Comparison of ENCODE assay signal across 8 mouse cellular contexts in genomic region chr14:61046091-61046681, GRCm38 (mm10). TPM values are rescaled to one million over a fixed set of nuclear protein-coding genes. Genes with fewer than 3 reads are reported as not detected.
DNase-seq lines count a peak whose midpoint lies in the region.

Tnfrsf19 (minus strand) TSS chr14:61046490.

- peak within 1 kb of the TSS; percentile 63 for H3K4me3 ChIP-seq in hindbrain, embryonic 10.5 days

- WGBS in hindbrain, embryonic 10.5 days, result under 1% methylated on average over 38 of the region's 38 CpGs

- DNase-seq in Muller cell, postnatal 12 days (ENCODE audit: inconsistent ontology term), result peak; percentile 79
- peak; percentile 41 for DNase-seq in cerebellum, adult 9-10 months
- DNase-seq in frontal cortex, postnatal 10 days (ENCODE audit: low spot score in 2 of 2), result peak; percentile 81 to 83
- peak; percentile 94 for DNase-seq in hindbrain, embryonic 10.5 days (ENCODE audit: low spot score)
- peak; percentile 62 for DNase-seq in left cerebral cortex, adult 11 months (ENCODE audit: low spot score)
- DNase-seq in lung, postnatal 25 days (ENCODE audit: low spot score), result peak; percentile 79
- peak; percentile 83 for DNase-seq in right cerebral cortex, adult 18-20 months
- peak; percentile 68 to 74 for DNase-seq in urinary bladder, adult 18-20 months (ENCODE audit: low spot score in 2 of 2)

- no peaks in the 10 kb centered on the region for H3K36me3 ChIP-seq in hindbrain, embryonic 10.5 days

- H3K27me3 ChIP-seq in hindbrain, embryonic 10.5 days (ENCODE audit: insufficient read depth, poor library complexity, severe bottlenecking), result peaks cover 34% of the 10 kb centered on the region

- peaks cover 57% of the 10 kb centered on the region for H3K4me1 ChIP-seq in hindbrain, embryonic 10.5 days (replicated peaks)

- peak within 1 kb of the TSS; percentile 90 for H3K27ac ChIP-seq in hindbrain, embryonic 10.5 days

- H3K9me3 ChIP-seq in hindbrain, embryonic 10.5 days, result no peaks in the 10 kb centered on the region

RNA-seq across cellular contexts. Expression of gene Tnfrsf19, which starts in this region (rescaled TPM):
- 35.4 and 56.4 TPM in 2 replicates for polyA plus RNA-seq in hindbrain, embryonic 10.5 days (2016; fragmentation: Nextera tagmentation; extraction: Ambion mirVana)

Comparison
In these comparisons a context has a peak if more than half of its experiments do, and no peak if none do; other contexts are left out.
1. Peak in every context shown above with its lines: DNase-seq, H3K4me3 ChIP-seq and H3K27ac ChIP-seq.
2. DNase-seq: peak in every context shown above with its lines; median percentile 94 in hindbrain, embryonic 10.5 days; 83 in right cerebral cortex, adult 18-20 months; 82 in frontal cortex, postnatal 10 days; 79 in Muller cell, postnatal 12 days; 79 in lung, postnatal 25 days; 71 in urinary bladder, adult 18-20 months; 62 in left cerebral cortex, adult 11 months; 41 in cerebellum, adult 9-10 months.